Mouse (Mus musculus) cerebellum, adult 2 months (tissue): ENCODE measurements at regions not wholly inside any gene's neighbourhood (a gene's known extent, or its start where the extent isn't known, plus 50 kb on each side); places are given as distances from the start of the nearest gene placed in this dataset.

Source experiments
- CTCF ChIP-seq: fragments of 200-500 bp; IDR thresholded peaks from 2 replicates; pipeline ENCODE4 v1.5.1; 2011; ENCODE audit warnings: low read depth, mild to moderate bottlenecking, control low read depth, low read length, moderate library complexity, borderline replicate concordance; ENCODE audit not compliant: insufficient read depth
- POLR2A ChIP-seq: fragments of 200-500 bp; IDR thresholded peaks from 2 replicates; pipeline ENCODE4 v1.6.1; 2011; ENCODE audit warnings: low read length, control low read depth, borderline replicate concordance; ENCODE audit not compliant: insufficient read depth

- TF ChIP-seq CTCF, result no peak
- no peak for TF ChIP-seq POLR2A
Observed at GRCm38 (mm10) chr13:117390287-117390686, 169.4 kb upstream of the Gm17509 start.
